Mouse (Mus musculus) neutrophil, adult 83 days (primary cell): Measurements from ENCODE around the gene H2-M10.2. TPM values are rescaled to one million over a fixed set of nuclear protein-coding genes. Genes with fewer than 3 reads are reported as not detected.

Source experiments
- total RNA-seq, 2 experiments: library from RNA; stranded (reverse); gene quantifications; one replicate each; pipeline ENCODE4 v1.2.4; 2023

Gene H2-M10.2
- total RNA-seq = not detected

GRCm38 (mm10) chr17:36286390-36286789 is at the start of gene H2-M10.2:
TSS of gene H2-M10.2 (minus strand) at chr17:36286490.

GRCm38 (mm10) chr17:36326055-36326454 is 39.8 kb upstream of the H2-M10.2 start, which contains the start of gene H2-M10.1:
TSS of gene H2-M10.1 (minus strand) at chr17:36326155.

GRCm38 (mm10) chr17:36271586-36272256 is 14.6 kb downstream of the H2-M10.2 start, which contains the start of gene Trim39:
TSS of gene Trim39 (minus strand) at chr17:36272247.

GRCm38 (mm10) chr17:36257969-36258368 is 28.3 kb downstream of the H2-M10.2 start, which contains the start of gene Rpp21:
TSS of gene Rpp21 (minus strand) at chr17:36258069.

Other genes starting within 250 kb of the H2-M10.2 start
- 10 to 100 TPM; 26.7 to 31.3 TPM for gene H2-T22, start 243.7 kb downstream of the H2-M10.2 start, total RNA-seq
- under 1 TPM in 1 of 2 experiments, not detected in 1; 0.35 TPM for gene Gm6034, start 243.5 kb downstream of the H2-M10.2 start, total RNA-seq
- 10 to 100 TPM; 28.3 to 31.6 TPM for gene Gm11127, start 228.1 kb downstream of the H2-M10.2 start, total RNA-seq
- gene Gm19684, start 164.8 kb downstream of the H2-M10.2 start, total RNA-seq = under 1 TPM in 1 of 2 experiments, not detected in 1; 0.31 TPM
- 1 to 10 TPM; 1.4 to 1.5 TPM for gene Gm7030, start 157.1 kb downstream of the H2-M10.2 start, total RNA-seq
- gene Gm8909, start 118.0 kb downstream of the H2-M10.2 start, total RNA-seq = not detected
- gene H2-T3, start 96.2 kb downstream of the H2-M10.2 start, total RNA-seq = not detected
- 10 to 100 TPM; 41.6 to 47.7 TPM for gene Rpp21, start 28.4 kb downstream of the H2-M10.2 start, total RNA-seq
- gene Trim39, start 14.2 kb downstream of the H2-M10.2 start, total RNA-seq = 10 to 100 TPM; 32.0 to 34.1 TPM
- not detected for gene H2-M10.1, start 39.7 kb upstream of the H2-M10.2 start, total RNA-seq
- not detected for gene H2-M10.3, start 81.9 kb upstream of the H2-M10.2 start, total RNA-seq
- not detected for gene H2-M10.4, start 175.8 kb upstream of the H2-M10.2 start, total RNA-seq